Mouse (Mus musculus) embryo, embryonic 10.5 days (tissue): ENCODE results near the gene Rnf8.

Source experiments
- DNase-seq: peaks from one replicate; pipeline ENCODE4 v3.0.0-alpha.2; 2015; ENCODE audit warnings: low spot score

Rnf8 gene

DNA sequence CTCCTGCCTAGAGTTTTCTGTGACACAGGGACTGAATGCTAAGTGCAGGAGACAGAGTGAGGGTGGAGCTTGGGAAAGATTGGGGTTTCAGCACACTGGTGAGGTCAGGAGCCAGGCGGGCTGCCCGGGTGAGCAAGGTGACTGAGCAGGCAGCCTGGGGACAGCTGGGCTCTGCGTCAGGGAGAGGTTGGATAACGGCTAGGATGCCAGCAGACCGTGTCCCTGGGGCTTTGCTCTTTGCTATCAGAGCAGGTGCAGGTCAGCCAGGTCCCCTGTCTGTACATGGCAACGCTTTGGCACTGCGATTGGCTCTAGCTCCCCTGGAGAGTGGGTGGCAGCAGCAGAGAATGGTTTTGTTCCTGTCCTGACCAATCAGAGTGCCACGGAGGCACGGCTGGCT lies 12.7 kb downstream of the Rnf8 start:
- no peak for DNase-seq

DNA sequence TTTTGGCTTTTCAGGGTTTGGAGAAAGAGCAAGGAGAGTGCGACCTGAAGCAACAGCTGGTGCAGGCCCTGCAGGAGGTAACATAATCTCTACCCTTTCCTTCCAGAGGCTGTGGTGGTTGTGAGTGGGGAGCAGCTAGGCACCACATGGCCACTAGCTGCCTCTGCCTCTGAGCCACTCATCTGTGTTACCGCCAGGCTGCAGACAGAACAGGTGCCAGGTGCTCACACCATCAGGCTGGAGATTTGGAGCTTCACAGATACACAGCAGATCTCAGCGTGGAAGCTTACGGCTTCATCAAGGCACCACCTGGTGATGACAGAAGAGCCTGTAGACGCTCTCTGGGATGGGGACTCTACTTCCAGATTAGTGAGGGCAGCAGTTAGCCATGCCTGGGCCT lies 14.4 kb downstream of the Rnf8 start:
- DNase-seq = no peak

GRCm38 (mm10) chr17:29629620-29630019 lies 15.0 kb downstream of the Rnf8 start:
- no peak for DNase-seq

GRCm38 (mm10) chr17:29632312-29632711 lies 17.7 kb downstream of the Rnf8 start:
- no peak for DNase-seq

- no peak for DNase-seq
Measured at GRCm38 (mm10) chr17:29635492-29635891, 20.9 kb downstream of the Rnf8 start.

DNA sequence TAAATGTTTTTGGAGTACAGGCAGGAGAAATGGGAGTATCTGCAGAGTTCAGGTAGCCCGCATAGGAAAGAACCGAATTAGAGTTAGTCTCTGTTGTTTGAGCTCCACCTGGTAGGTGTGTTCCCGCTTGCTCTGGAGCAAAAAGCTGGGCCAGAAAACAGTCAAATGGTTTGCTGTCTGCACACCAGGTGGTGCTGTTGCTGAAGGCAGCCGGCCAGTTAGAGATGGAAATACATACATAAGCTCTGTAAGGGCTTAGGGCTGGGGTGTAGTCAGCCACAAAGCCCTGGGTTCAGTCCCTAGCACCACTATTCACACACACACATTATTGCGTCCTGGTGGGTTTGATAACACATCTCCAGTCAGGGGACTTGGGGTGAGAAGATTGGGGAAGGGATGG lies 21.5 kb downstream of the Rnf8 start:
- peak; percentile 36 for DNase-seq

GRCm38 (mm10) chr17:29637377-29637776 lies 22.8 kb downstream of the Rnf8 start:
- no peak for DNase-seq

DNA sequence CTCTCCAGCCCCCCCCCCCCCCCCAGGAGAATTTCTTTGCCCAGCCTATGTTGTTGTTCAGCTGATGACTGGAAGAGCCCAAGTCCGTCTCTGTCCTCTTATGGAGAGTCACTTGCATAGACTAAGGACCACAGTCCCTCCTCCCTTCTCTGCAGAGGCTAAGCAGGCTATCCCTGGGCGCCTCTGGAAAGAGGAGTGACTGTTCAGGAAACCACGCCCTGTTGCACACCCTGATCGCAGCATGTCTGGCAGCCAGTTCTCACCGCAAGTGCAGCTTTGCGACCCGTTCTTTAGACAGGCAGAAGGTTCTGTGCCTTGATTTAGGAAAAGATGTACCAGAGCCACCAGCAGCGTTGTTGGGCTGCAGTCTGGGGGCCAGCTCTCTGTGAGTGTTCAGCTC lies 23.3 kb downstream of the Rnf8 start:
- DNase-seq = no peak

GRCm38 (mm10) chr17:29640971-29641370 lies 26.4 kb downstream of the Rnf8 start:
- no peak for DNase-seq

- DNase-seq = no peak
Measured at GRCm38 (mm10) chr17:29642219-29642618, 27.6 kb downstream of the Rnf8 start.

DNA sequence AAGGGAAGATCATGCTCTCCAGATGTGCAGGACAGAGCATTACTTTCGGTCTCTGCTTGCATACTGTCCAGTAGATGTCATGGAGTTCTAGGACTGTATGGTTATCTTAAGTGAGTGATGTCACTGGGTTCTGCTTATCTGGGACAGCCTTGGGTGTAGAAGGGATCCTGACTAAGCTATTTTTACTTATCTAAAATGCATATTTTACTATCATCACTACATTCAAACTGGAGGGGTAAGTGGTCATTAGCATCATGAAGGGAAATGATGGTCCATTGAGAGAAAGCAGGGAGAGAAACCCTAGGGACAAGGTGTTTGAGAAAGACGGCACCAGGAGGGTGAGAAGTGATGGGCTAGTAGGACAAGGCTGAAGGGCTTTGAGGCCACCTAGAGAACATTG lies 43.7 kb downstream of the Rnf8 start:
- DNase-seq = no peak

- DNase-seq = peak; percentile 96
Measured at GRCm38 (mm10) chr17:29660076-29660761, 45.6 kb downstream of the Rnf8 start, which contains the start of gene Cmtr1. TSS of gene Cmtr1 (plus strand) at chr17:29660595.

DNA sequence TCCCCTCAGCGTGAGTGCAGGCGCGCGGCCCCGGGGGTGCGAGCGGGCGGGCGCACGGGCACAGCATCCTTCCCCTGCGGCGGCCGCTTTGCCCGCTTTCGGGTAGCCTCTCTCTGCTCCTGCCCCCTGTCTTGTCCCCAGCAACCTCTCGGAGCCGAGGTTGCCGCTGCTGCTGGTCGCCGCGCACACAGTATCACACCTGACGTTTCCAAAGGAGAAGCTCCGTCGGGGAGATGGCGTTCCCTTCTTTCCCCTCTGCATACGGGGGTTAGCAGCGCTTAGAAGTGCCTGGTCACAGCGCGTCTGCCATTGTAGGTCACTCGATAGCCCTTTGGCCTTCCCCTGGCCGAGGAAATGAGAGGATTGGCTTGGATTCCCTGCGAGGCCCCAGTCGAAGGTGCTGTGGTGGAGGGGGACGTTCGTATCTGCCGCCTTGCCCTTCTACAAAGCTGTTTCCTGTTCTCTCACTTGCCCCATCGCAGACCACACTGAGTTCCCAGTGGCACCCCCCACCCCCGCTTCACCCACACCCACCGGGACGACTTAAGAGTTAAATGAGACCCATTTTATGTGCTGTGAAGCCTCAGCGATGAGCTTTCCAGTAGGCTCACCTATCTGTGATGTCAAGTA lies 46.3 kb downstream of the Rnf8 start:
- DNase-seq = peak; percentile 50

DNA sequence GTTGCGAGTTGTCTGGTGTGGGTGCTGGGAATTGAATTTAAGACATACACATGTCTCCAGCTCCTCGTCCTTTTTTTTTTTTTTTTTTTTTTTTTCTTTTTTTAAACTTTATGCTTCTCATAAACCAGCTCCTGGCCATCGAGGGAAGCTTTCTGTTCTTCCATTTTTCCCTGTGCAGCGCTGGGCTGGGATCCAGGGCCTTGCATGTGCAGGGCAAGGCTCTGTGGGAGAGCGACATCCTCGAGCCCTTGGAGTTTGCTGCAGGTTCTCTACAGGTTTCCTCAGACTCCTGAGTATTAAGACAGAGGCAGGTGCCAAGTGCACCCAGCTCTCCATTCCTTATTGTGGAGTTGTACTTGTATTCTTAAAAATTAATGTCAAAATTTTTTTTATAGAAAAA lies 47.6 kb downstream of the Rnf8 start:
- DNase-seq = no peak

DNA sequence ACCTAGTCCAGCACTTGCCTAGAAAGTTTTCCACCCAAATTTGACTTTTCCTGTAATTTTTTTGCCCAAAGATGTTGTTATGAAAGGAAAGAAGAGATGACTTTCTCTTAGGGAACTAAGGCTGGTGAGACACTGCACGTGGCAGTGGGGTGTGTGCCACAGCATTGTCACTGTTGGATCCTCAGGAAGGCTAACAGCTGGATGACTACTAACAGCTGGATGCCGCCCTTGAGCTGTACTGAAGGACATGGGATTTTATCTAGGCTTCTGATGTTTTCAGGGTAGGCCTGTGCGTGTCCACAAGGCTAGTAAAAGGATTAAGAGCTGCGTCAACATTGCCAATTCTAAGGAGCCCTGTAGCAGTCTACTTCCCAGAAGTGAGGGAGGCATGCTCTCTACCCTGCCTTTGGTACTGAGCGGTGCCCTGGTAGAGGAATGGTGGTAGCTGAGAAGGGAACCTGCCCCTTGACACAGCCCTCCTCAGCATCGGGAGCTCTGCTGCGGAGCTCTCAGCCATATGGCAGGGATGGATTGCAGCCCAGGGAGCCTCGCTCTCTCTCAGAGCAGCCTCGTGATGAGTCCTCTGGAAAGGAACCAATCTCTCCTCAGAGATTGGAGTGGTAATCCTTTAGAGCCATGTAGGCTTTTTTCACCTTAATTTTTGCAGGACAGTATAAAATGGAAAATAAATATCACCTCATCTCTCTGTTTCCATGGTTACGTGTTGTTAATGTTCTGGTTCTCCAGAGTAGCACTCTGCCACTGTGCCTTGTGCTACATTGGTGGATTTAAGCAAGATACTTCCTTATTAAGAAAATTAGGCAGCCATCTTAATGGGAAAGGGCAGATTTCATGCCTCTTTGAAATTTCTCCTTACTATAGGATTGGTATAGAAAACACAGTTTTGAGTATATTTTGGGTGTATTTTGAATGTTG lies 53.7 kb downstream of the Rnf8 start:
- DNase-seq = no peak

- DNase-seq = no peak
Measured at GRCm38 (mm10) chr17:29669030-29669429, 54.4 kb downstream of the Rnf8 start.

GRCm38 (mm10) chr17:29669936-29670335 lies 55.3 kb downstream of the Rnf8 start:
- no peak for DNase-seq

DNA sequence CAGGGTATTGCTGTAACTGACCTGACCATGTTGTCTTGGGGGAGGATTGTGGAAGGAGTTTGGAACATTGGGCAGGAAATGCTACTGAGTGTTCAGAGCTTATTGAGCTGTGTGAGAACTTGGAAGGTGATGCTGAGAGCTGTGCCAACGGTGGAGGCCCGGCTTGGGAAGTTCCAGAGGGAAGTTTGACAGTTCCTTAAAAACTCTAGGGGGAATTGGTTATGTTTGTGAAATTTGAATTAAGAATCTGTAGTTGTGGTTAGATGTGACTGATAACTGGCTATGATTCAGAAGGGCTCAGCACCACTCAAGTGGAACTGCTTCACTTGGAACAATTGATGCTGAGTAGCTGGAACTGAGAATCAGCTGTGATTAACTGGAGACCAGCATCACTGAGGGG lies 56.4 kb downstream of the Rnf8 start:
- DNase-seq = no peak

DNA sequence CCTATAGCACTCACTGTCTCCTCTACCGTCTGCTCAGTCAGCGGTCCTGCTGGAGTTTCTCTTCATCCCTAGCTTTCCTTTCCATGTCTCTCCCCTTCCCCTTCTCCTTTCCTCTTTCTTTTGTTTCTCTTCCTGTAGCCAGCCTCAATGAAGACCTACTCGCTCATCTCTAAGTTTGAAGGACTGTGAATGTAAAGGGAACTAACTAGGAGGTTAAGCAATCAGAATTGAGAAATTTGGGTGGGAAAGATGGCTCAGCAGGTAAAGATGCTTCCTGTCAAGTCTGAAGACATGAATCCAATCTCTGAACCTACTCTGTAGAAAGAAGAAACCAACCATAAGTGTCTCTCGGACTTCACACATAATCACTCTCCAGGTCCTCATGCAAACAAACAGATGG lies 58.7 kb downstream of the Rnf8 start:
- DNase-seq = no peak

GRCm38 (mm10) chr17:29678526-29678925 lies 63.9 kb downstream of the Rnf8 start:
- no peak for DNase-seq

DNA sequence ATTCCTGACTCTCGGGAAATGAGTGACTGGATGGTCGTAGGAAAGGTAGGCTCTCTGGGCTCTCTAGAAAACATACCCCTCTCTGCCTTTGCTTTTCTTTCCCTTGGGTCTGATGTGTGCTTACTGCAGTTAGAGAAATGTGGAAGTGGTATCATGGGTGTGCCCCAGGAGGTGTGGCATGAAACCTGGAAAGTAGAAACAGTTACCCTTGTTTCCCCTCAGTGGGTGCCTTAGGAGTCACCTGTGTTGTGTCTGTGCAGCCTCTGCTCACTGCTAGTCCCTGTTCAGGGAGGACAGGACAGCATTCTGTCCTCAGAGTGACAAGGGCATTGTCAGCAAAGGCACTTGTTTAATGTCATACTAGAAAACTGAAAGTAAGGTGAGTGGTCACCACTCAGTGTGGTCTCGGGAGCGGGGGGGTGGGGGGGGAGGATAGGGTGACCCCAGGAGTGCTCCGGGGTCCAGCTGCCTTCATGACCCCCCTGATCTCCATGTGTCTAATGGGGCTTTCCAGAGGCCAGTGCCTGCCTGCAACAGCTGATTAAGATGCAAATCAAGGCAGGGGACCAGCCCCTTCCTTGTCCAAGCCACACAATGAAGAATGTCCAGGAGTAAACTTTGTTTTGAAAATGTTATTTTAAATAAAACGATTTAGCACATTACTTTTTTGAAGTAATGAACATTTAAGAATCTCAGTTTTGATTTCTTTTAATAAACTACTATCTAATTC lies 64.6 kb downstream of the Rnf8 start:
- no peak for DNase-seq

DNA sequence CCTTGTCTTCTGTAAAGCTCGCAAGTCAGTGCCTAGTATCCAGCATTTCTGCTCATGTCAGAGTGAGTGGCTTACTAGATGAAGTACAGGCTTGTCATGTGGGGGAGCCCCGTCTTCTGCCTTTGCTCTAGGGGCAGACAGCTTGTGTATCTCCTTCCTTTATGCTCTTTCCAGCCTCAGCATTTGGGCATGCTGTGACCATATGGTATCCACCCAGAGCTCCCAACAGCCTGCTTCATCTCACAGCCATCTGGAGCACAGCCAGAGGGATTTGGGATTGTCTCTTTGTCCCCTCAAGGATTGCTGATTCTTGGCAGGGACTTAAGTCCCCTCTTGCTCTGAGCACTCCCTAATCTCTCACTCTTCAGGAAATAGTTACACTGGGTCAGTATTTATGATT lies 65.6 kb downstream of the Rnf8 start:
- DNase-seq = no peak
